Mouse (Mus musculus): ENCODE measurements around the gene Gm2115.

Gene Gm2115

GRCm38 (mm10) chr7:84604501-84604900 lies 75.7 kb downstream of the Gm2115 start:
- no peak for TF ChIP-seq GATA4 (IDR thresholded peaks at IDR 0.05; ENCODE audit: insufficient replicate concordance, low read length)

- TF ChIP-seq GATA4 (IDR thresholded peaks at IDR 0.05; ENCODE audit: insufficient replicate concordance, low read length) = no peak
Observed at GRCm38 (mm10) chr7:84605033-84605687, 76.4 kb downstream of the Gm2115 start.

GRCm38 (mm10) chr7:84605704-84606292 lies 77.0 kb downstream of the Gm2115 start:
- TF ChIP-seq GATA4 (IDR thresholded peaks at IDR 0.05; ENCODE audit: insufficient replicate concordance, low read length) = no peak

- no peak for TF ChIP-seq GATA4 (IDR thresholded peaks at IDR 0.05; ENCODE audit: insufficient replicate concordance, low read length)
Observed at GRCm38 (mm10) chr7:84606293-84606749, 77.6 kb downstream of the Gm2115 start, which contains the start of gene Fah. Gene Fah (minus strand): TSS chr7:84606722.

GRCm38 (mm10) chr7:84611609-84612008 lies 82.9 kb downstream of the Gm2115 start:
- TF ChIP-seq GATA4 (IDR thresholded peaks at IDR 0.05; ENCODE audit: insufficient replicate concordance, low read length) = no peak

- no peak for TF ChIP-seq GATA4 (IDR thresholded peaks at IDR 0.05; ENCODE audit: insufficient replicate concordance, low read length)
Observed at GRCm38 (mm10) chr7:84612445-84612844, 83.7 kb downstream of the Gm2115 start.

GRCm38 (mm10) chr7:84618951-84619350 lies 90.2 kb downstream of the Gm2115 start:
- TF ChIP-seq GATA4 (IDR thresholded peaks at IDR 0.05; ENCODE audit: insufficient replicate concordance, low read length) = no peak

GRCm38 (mm10) chr7:84620956-84621355 lies 92.2 kb downstream of the Gm2115 start:
- no peak for TF ChIP-seq GATA4 (IDR thresholded peaks at IDR 0.05; ENCODE audit: insufficient replicate concordance, low read length)

GRCm38 (mm10) chr7:84623718-84624117 lies 95.0 kb downstream of the Gm2115 start:
- no peak for TF ChIP-seq GATA4 (IDR thresholded peaks at IDR 0.05; ENCODE audit: insufficient replicate concordance, low read length)

- no peak for TF ChIP-seq GATA4 (IDR thresholded peaks at IDR 0.05; ENCODE audit: insufficient replicate concordance, low read length)
Observed at GRCm38 (mm10) chr7:84631878-84632277, 103.1 kb downstream of the Gm2115 start.
